Mouse (Mus musculus): ENCODE data around the gene Zmym1.
A peak's percentile ranks its signal among the peaks of the same experiment; 100 is the strongest.
"Not testable (repeated sequence)": the region's sequence is repeated elsewhere in the genome, so short reads cannot be mapped to it uniquely, and the experiment has no call there.

The Zmym1 gene

DNA sequence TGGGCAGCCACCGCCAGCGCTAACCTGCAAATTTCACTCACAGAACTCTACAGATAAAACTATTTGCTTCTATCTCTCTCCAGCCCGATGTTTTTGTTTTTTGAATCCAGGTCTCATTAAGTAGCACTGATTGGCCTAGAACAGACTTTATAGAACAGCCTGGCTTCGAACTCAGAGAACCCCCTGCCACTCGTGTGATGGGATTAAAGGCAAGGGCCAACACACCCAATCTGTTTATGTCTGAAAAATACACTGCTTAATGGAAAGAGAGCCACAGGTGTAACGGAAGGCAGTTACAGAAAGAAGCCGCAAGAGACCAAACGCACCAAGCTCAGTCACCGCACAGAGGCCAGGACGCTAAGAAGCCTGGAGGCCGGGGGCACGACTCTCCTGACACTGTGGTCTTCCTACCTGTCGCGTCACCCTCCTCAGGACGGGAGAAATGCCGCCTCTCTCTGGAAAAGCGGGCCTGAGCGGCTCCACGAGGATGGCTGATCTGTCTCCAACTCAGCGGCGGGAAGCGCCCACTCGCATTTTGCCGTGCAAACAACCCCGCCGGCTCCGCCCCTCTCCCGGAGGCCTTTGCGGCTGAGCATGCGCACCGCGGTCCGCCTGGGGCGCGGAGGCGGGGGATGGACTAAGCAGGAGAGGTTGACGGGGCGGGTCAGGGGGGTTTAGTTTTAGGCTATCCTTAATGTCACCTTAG is at the start of gene Zmym1:
Zmym1 (minus strand) TSS at position 568 of the 706 bp plus-strand sequence.
- peak; percentile 91 for DNase-seq (ENCODE audit: low spot score)

DNA sequence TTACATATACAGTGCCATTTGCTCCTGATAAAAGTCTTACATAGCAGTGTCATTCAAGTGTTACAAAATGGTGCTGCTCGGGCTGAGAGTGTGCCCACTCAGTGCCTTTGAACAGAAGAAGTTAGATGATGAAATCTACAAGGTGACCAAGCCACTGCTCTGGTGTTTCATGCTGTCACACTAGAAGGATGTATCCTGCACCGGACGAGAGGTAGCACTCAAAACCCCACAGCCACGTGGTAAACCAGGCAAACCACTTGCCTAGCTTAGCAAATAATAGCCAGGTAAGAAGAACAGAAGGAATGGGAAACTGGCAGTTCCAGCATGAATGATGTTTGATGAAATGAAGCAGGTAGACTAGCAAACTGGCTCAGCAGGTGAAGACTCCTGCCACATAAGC is 49.6 kb upstream of the Zmym1 start:
- DNase-seq (ENCODE audit: low spot score): no peak

DNA sequence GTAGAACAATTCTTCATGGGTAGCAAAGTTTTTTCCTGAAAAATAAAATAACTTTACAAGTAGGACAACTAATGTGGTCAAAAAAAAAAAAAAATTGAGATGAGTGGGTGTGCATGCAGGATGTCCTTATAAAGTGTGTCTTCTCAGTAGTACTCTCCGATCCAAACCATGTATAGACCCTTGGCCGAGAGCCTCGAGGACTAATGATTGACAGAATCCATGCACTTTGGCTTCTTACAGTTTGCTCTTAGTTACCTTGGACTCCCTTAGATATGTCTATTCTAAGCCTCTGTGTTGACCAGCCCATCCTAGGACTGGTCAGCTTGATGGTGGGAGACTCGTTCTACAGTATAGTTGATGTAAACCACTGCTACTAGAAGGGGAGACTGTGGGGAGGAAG is 46.6 kb upstream of the Zmym1 start:
- no peak for DNase-seq (ENCODE audit: low spot score)

DNA sequence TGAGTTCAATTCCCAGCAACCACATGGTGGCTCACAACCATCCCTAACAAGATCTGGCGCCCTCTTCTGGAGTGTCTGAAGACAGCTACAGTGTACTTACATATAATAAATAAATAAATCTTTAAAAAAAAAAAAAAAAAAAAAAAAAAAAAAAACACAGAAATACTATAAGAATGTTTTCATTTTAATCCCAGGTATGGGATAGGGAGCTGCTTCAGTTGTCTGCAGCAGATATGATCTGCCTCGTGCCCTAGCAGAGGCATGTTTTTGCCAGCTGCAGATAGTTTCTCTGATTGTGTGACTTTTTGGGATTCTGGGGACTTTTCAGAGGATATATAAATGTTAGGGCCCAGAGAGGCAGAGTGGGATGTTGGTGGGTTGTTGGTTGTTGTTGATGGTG is 38.6 kb upstream of the Zmym1 start:
- not testable (repeated sequence) for DNase-seq (ENCODE audit: low spot score)

DNA sequence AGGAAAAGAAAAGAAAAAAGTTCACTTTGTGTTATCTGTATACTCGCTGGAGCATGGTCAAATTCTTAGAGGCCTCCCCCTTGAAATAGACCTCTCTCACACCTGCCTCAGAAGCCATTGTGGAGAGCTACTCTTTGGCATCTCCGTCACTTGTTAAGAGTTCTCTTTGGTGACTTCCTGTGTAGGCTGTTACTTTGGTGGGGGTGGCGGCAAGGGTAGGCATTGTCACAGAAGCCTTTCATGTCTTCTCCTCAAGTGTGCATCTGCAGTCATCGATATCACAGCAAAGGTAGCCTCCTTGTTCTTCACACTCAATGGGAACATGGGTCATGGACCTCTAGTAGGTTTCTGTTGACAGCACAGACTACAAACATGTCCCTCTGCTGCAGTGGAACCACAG is 34.1 kb upstream of the Zmym1 start:
- DNase-seq (ENCODE audit: low spot score): no peak

DNA sequence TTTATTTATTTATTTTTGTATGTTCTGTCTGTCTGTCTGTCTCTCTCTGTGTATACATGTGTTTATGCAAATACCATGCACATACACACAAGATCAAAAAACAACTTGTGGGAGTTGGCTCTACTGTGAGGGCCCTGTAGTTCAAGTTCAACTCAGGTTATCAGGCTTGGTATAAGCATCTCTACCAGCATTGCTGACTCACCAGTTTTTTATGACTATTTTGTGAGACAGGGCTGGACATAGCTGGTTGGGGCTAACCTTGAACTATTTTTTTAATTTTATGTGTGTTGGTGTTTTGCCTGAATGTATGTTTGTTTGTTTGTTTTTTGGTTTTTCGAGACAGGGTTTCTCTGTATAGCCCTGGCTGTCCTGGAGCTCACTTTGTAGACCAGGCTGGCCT is 30.2 kb upstream of the Zmym1 start:
- no peak for DNase-seq (ENCODE audit: low spot score)

DNA sequence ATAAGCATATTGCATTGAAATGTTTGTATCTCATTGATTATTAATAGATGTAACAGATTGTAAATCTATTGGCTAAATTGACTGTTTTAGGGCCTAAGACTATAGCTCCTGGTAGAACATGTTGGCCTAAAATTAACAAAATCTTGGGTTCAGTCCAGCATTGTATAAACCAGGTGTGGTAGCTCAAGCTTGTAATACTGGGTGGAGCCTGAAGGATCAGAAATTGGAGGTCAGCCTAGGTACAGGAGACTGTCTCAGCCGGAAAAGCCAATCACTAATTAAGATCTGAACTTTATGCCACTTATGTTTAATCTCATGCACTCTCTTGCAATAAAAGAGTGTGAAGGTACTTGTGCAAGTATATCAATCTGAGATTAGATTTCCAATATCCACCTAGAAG is 24.8 kb upstream of the Zmym1 start:
- DNase-seq (ENCODE audit: low spot score): no peak

DNA sequence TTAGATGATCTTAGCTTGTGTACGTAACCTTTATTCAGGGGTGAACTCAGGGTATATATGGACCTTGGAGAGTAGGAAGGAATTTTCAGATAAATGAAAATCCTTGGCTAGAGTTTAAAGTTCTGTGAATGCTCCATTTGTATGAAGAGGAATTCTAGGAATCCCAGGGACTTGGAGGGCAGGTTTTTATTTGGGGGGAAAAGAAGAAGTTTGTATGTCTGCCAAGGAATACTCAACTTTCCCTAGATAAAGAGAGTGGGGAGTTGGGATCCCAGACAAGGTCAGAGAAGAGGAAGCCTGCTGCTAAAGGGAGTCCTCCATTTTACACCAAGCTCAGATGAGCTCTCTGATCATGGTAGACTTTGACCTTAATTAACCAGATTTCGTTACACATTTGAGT is 22.2 kb upstream of the Zmym1 start:
- DNase-seq (ENCODE audit: low spot score): no peak

DNA sequence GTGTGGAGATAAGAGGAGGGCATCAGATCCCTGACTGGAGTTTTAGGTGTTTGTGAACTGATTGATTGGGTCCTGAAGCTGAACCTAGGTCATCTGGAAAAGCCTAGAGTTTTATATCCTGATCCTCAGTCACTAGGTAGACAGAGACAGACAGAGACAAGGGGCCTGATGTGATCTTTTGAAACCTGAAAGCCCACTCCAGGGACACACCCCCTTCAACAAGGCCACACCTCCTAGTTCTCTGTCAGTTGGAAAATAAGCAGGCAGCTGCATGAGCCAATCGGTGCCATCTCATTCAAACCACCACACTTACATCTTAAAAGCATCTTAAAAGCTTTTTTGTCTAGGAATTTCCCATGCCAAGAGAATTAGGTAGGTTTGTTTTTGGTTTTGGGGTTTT is 19.9 kb upstream of the Zmym1 start:
- no peak for DNase-seq (ENCODE audit: low spot score)

DNA sequence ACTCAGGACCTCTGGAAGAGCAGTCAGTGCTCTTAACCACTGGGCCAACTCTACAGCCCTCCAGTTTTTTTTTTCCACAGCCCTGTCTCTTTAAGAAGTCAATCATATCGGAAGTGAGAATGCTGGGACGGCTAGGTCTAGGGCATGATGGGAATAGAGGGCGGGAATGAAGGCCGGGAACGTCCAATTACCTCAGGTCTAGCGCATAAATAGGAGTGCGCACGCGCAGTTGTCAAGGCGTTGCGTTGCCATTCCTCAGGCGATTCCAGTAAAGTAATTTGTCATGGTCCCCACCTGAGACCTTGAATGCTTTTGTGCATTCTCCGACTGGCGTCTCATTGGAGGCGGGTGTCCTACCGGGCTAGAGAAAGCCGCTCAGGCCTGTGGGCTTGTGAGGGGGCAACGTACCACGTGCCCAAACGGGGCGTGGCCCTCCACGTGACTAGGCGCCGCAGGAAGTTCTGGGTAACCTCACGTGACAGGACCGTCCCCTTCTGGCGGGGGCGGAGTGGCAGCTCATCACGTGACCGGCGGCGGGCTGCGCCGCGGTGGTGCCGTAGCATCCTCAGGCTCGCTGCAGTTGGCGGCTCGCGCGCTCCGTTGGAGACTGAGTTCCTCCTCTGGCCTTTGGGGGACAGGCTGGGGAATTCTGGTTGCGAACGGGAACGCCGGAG is 16.1 kb upstream of the Zmym1 start, which contains the start of gene Zmym6:
Zmym6 (plus strand) TSS at position 509 of the 674 bp plus-strand sequence.
- DNase-seq (ENCODE audit: low spot score): peak; percentile 99

DNA sequence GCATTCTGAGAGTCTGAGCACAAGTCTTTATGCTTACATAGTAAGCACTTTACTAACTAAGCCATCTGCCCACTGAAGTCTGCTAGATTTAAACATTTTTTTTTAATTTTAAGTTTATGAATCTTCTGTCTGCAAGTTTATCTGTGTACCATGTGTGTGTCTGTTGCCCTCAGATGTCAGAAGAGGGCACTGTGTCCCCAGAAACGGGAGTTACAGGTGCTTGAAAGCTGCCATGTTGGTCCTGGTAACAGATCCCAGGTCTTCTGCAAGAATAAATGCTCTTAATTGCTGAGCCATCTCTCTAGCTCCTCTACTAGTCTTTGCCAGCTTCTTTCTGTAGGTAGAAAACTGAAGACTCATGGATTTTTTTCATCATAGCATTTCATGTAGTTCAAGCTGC is 14.0 kb upstream of the Zmym1 start:
- DNase-seq (ENCODE audit: low spot score): no peak

DNA sequence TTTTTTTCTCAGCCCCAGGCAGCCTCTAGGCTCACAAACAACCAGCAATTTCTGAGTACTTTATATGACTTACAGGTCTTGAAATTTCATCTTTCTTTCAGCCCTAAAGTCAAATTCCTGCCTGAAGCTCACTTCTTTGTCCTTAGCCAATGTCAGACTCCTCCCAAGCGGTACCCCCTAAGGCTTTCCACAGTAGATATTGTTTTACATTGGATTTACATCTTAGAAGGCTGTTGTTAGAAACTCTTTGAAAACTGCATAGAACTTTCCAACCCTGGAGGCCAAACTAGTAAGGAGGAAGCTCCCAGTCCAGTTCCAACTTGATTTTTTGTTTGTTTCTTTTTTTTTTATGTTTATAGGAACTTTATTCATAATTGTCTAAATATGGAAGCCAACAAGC is 3.1 kb upstream of the Zmym1 start:
- no peak for DNase-seq (ENCODE audit: low spot score)

DNA sequence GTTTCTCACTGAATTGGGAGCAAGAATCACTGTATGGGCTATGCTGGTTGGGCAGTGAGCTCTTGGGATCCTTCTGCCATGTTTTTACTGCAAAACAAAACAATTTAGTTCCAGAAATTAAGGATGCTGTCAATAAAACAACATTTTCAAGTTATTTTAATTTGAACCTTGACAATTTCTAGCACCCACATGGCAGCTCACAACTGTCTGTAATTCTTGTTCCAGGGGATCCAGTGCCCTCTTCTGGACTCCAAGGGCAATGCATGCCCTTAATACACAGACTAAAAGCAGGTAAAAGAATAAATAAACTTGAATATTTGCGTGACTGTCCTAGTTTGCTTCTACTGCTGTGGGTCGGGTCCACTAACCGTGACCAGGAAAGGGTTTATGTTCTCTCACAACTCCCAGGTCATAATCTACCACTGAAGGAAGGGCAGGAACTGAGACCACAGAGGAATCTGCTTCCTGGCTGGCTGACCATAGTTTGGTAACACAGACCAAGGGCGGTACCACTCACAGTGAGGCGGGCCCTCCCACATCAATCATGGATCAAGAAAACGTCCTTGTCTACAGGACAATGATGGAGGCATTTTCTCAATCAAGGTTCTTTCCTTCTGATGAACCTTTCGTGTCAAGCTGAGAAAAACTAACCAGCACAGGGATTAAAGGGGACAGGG is 6.3 kb downstream of the Zmym1 start:
- no peak for DNase-seq (ENCODE audit: low spot score)

DNA sequence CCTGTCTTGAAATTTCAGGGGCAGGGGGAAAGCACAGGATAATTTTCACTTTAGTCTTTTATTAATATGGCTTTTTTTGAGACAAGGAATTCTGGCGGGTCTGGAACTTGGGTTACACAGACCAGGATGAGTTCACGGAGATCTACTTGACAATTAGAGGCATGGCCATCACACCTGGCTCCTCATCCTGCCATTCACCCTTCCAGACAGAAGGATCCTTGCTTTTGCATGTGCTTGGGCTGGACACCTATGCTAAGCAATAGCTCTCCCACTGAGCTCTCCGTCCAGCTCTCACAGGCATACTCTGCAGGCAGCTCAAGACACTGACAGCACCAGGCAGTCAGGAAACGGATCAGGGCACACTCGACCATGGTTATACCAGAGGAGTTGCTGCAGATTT is 7.9 kb downstream of the Zmym1 start:
- DNase-seq (ENCODE audit: low spot score): no peak

DNA sequence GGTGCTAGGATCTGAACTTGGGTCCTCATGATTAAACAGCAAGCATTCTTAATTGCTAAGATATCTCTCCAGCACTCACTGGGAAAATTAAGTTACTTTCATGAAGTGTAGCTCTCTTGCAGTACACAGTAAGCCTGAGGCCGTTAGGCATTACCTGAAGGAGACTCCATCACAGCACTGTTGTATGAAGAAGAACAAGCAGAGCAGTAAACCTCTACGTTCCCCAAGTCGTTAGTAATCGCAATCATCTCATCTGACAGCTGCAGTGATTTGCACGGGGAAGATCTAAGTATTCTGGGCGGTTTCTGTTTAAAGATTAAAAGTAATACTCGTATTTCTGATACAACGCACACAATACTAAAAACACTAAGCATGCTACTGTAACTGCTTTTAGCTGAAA is 9.8 kb downstream of the Zmym1 start:
- no peak for DNase-seq (ENCODE audit: low spot score)

DNA sequence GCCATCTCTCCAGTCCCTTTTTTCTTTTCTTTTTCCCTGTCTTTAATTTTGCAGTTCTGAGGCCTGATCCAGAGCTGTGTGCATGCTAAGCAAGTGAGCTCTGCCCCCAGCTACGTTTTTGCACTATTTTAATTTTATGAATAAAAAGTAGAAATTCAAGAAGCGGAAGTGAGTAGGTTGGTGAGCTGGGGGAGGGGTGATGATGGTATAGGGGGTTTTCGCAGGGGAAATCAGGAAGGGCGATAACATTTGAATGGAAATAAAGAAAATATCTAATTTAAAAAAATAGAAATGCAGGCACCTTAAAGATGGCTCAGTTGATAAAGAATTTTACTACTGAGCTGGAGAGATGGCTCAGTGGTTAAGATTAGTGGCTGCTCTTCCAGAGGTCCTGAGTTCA is 17.4 kb downstream of the Zmym1 start:
- DNase-seq (ENCODE audit: low spot score): no peak

DNA sequence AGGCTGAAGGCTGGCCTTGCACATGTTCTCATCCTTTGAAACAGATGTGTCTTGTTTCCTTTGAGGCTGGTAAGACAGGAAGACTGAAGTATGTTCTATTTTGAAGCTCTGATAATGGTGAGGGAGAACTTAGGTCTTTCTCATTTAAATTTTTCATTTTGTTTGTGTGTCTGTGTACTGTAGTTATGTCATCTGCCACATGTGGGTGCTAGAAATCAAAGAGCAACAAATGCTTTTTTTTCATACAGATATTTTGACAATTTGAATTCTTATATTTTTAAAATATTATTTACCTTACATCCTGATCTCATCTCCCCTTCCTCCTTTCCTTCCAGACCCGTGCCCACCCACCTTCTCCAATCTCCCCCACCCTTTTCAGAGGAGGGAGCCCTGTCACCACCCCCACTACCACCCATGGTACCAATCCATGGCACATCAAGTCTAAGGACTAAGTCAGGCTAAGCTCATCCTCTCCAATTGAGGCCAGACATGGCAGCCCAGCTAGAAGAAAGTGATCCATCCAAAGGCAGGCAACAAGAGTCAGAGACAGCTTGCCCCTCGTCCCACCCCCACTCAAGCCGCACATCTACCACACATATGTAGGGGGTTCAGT is 21.0 kb downstream of the Zmym1 start:
- DNase-seq (ENCODE audit: low spot score): no peak

DNA sequence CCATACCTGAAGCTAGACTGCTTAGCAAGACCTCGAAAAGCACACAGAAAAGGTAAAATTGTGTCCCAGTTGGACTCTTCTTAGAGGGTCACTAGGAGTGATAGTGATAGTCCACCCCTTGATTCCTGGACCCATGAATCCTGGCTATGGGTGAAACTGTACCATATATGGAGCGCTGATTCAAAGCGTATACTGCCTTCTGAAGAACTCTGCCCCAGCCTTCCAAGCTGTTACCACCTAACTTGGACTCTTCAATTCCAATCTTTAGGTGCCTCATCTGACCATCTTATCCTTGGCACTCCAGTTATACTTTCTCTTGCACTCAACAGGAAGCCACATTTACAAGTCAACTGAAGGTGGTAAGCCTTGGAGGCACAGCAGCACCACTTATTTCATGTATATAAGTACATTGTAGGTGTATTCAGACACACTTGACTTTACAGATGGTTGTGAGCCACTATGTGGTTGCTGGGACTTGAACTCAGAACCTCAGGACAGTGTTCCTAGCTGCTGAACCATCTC is 22.1 kb downstream of the Zmym1 start:
- DNase-seq (ENCODE audit: low spot score): no peak

DNA sequence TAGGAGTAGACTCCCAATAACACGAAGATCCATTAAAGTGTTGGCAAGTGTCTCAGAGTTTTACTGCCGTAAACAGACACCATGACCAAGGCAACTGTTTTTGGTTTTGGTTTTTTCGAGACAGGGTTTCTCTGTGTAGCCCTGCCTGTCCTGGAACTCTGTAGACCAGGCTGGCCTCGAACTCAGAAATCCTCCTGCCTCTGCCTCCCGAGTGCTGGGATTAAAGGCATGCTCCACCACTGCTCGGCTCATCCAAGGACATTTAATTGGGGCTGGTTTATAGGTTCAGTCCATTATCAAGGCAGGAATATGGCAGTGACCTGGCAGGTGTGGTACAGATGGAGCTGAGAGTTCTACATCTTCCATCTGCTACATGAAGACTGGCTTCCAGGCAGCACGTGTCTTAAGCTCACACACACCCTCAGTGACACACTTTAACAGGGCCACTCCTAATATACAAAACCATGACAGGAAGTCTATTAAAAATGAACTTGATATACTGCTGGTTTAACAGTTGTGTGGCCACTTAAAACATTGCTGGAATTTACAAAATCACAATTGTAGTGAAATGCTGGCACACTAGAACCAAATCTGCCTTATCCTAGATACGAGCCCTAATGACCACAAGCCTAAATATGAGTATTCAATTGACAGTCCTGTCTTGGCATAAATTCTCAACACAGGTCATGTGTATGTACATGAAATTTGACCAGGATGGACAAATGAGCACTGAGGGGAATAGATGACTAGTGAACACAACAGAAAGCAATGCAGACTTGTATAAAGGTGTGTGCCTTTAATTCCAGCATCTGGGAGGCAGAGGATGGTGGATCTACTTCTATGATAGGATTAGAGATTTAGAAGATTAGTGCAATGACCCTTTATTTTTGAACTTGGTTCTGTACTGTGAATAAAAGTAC is 22.8 kb downstream of the Zmym1 start:
- DNase-seq (ENCODE audit: low spot score): no peak

DNA sequence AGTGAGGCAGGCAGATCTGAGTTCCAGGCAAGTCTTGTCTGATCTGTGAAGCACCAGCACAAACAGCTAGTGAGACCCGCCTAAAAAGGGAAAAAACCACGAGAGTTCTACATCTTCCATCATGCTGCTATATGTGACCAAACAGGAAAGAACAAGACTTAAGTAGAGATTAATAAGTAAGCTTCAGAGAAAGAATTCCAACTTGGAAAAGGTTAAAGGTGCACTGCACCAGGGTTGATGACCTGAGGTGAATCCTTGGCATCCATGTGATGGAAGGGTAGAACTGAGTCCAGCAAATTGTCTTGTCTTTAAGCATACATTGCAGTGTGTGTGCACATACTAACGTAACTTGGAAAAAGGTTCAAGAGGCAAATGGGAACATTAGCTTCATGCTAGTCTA is 23.8 kb downstream of the Zmym1 start:
- DNase-seq (ENCODE audit: low spot score): no peak
